Mouse (Mus musculus): ENCODE results near the gene Bnipl.

GRCm38 (mm10) chr3:95200132-95200531 lies 50.9 kb downstream of the Bnipl start:
- TF ChIP-seq CTCF (conservative IDR thresholded peaks at IDR 0.05; ENCODE audit: insufficient read depth, insufficient read length, low read depth, low read length) (no peak), POLR2A (IDR thresholded peaks at IDR 0.05; ENCODE audit: low read depth, low read length) (no peak)

Data from kidney, adult 2 months (tissue).